Mouse (Mus musculus) embryonic fibroblast, embryonic 13.5 days (primary cell): ENCODE results near the gene Plscr4.

Source experiments
- CTCF ChIP-seq: IDR thresholded peaks from 2 replicates; pipeline ENCODE4 v1.5.1; 2011; ENCODE audit warnings: mild to moderate bottlenecking, control low read depth, low read length, moderate library complexity, borderline replicate concordance; ENCODE audit not compliant: insufficient read depth
- POLR2A ChIP-seq: IDR thresholded peaks from 2 replicates; pipeline ENCODE4 v1.6.1; 2011; ENCODE audit warnings: low read depth, mild to moderate bottlenecking, control low read depth, low read length, moderate library complexity

- peak; percentile 50; the same call in 1 of the 2 replicates for TF ChIP-seq CTCF
- TF ChIP-seq POLR2A, result no peak
Observed at GRCm38 (mm10) chr9:92499710-92500410, 42.7 kb downstream of the Plscr4 start.
